Mouse (Mus musculus) c-Kit-positive CD71-negative TER-119-negative erythroid progenitor cells, embryonic 14.5 days (primary cell): ENCODE results near the gene Schip1.

Experiments used
- DNase-seq: peaks from one replicate; pipeline ENCODE4 v3.0.0-alpha.2; 2013; ENCODE audit warnings: low read depth

Gene Schip1

DNA sequence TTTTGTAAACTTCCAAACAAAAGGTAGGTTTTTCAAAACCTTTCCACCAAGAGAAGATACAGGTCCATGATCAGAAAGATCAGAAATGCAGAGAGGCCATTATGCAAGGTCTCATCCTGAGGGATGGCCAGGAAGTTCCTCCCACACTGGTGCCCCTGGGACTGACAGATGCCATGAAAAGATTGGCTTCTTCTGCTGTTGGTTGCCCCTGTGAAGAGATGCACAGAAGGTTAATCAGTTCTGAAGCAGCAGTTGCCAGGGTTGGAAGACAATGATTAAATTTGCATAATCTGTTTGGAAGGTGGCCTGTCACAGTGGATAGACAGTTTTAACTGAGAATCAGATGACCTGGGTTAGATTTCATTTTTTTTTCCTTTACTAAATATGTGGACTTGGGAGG is 319.1 kb downstream of the Schip1 start:
- DNase-seq, result no peak

DNA sequence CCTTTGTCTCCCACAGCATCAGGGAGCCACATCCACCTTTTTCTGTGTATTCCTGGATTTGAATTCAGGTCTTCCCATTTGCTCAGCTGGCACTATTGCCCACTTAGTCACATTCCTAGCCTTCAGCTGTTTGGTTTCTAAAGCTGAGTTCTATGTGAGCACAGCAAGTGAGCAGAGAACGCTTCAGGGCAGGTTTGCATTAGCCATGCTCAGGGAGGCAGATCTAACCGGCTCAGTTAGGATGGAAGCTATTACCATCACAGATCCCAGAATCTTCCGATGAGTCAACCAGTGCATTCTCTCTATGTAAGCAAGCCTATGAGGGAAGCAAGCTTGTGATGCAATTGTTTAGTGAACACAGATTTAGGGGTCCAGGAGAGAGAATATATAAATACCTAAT is 320.9 kb downstream of the Schip1 start:
- no peak for DNase-seq

- DNase-seq, result no peak
Observed at GRCm38 (mm10) chr3:68388023-68388422, 323.4 kb downstream of the Schip1 start.

- DNase-seq, result no peak
Observed at GRCm38 (mm10) chr3:68393578-68393977, 329.0 kb downstream of the Schip1 start.

- DNase-seq, result no peak
Observed at GRCm38 (mm10) chr3:68398691-68399090, 334.1 kb downstream of the Schip1 start.

GRCm38 (mm10) chr3:68400121-68400520 is 335.5 kb downstream of the Schip1 start:
- no peak for DNase-seq

GRCm38 (mm10) chr3:68403343-68403742 is 338.7 kb downstream of the Schip1 start:
- DNase-seq, result no peak

GRCm38 (mm10) chr3:68403783-68404217 is 339.2 kb downstream of the Schip1 start:
- DNase-seq, result no peak

DNA sequence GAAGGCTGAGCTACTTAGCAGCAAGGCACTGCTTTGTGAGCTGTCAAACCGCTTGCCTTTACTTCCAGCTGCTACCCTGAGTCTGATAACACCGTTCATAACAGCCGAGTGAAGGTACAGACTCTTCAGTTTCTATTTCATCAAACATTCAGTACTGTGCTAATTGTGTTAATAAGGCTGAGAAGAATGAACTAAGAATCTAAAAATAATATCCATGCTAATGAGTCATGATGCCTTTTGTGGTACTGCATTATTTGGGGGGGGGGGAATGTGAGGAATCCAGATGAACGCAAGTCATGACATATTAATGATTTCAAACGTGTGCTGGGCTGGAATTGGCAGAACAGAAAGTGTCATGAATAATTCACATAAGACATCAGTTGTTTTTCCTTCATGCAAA is 341.1 kb downstream of the Schip1 start:
- DNase-seq, result no peak

- DNase-seq, result no peak
Observed at GRCm38 (mm10) chr3:68412262-68412661, 347.7 kb downstream of the Schip1 start.

- DNase-seq, result no peak
Observed at GRCm38 (mm10) chr3:68419792-68420191, 355.2 kb downstream of the Schip1 start.

GRCm38 (mm10) chr3:68420927-68421326 is 356.3 kb downstream of the Schip1 start:
- no peak for DNase-seq

DNA sequence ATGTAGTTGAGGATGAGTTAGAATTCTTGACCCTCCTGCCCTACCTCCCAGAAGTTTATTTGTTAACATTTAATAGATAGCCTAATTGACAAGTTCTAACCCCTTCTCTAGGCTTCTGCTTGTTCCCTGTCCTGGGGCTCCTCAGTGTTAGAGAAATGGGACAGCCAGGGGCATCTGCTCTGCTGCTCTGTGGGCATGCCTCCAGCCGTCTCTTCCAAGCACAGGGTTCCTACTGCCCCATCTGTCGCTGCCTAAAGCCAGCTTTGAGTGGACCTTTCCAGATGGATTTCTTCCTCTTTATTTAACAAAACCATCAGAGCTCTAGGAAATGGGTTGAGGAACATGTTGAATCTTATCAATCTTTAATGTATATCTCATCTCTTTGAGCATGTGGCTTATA is 357.2 kb downstream of the Schip1 start:
- no peak for DNase-seq

- DNase-seq, result no peak
Observed at GRCm38 (mm10) chr3:68428081-68428480, 363.5 kb downstream of the Schip1 start.

GRCm38 (mm10) chr3:68434435-68434834 is 369.8 kb downstream of the Schip1 start:
- no peak for DNase-seq

- no peak for DNase-seq
Observed at GRCm38 (mm10) chr3:68434897-68435296, 370.3 kb downstream of the Schip1 start.

DNA sequence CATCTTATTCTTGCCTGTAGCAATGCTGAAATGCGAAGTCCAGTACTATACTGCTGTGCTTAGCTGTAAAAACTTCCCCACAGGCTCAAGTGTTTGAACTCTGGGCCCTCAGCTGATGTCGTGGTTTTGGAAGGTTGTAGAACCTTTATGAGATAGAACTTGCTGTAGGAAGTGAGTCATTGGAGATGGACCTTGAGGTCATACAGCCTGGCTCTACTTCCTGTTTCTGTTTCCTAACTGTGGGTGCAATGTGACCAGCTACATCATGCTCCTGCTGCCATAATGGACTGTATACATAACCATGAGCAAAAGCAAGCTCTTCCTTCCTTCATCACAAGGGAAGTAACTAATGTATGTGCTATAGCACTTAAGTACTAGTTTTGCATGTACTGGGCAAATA is 383.9 kb downstream of the Schip1 start:
- no peak for DNase-seq

GRCm38 (mm10) chr3:68451634-68452033 is 387.0 kb downstream of the Schip1 start:
- no peak for DNase-seq

DNA sequence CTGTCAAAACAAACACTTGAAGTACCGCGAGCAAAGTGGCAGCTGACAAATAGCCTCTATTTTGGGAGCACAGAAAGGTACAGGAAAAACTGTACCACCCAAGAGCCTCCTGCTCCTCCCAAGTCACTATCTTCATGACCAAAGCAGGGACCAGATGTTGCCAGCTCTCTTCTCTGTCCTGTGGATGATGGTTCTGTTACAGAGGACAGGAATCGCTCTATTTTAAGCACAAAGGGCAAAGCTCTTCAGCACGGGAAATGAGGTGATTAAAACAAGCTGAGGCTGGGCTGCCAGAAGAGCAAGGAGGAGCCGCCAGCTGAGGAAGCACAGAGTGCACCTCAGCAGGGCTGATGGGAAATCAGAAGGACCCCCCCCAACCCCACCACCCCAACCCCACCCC is 388.7 kb downstream of the Schip1 start:
- DNase-seq, result no peak

DNA sequence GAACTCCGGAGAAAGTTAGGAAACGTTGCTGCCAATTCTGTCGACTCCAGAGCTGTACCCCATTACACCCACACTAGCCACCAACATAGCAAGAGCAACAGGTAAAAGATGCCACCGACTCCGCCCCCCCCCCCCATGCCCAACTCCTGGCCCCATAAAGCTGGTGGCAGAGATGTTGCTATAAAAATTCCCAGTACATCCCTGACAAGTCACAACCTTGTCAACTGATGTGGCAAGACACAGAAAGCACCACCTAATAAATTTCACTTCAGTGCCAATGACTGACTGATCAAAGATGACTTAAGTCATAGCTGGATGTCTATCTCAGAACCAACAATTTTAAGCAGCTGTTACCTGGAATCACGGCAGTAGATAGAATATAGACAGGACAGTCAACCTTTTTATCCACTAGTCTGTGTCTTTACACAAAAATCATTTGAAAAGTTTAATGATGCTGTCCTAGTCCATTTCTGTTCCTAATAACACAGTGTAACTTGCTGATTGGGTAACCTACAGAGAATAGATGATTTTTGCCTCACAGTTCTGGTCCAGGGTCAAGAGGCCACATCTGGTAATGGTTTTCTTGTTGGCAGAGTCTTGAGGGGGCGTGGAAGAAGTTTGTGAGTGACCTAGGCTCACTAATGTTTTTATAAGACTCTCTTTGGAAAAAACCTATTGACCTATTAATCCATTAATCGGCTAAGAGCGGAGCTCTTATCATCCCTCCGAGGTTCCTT is 389.3 kb downstream of the Schip1 start:
- no peak for DNase-seq

DNA sequence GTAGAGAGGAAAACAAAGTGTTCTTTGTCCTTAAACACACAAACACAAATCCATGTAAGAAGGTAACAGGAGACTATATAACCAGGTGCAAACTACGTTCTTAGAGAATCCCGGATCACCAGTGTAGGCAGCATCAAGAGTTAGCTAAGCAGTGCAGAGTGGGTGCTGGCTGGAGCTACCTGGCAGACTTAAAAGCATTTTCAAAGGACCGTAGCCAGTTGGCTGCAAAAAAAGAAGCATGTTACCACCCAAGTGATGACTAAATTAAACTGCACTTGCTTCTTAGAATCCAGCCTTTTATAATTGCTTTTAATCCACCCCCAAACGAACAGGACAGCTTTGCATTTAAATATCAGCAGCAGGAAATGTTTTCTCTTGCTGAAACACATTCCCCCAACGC is 402.0 kb downstream of the Schip1 start:
- DNase-seq, result no peak

DNA sequence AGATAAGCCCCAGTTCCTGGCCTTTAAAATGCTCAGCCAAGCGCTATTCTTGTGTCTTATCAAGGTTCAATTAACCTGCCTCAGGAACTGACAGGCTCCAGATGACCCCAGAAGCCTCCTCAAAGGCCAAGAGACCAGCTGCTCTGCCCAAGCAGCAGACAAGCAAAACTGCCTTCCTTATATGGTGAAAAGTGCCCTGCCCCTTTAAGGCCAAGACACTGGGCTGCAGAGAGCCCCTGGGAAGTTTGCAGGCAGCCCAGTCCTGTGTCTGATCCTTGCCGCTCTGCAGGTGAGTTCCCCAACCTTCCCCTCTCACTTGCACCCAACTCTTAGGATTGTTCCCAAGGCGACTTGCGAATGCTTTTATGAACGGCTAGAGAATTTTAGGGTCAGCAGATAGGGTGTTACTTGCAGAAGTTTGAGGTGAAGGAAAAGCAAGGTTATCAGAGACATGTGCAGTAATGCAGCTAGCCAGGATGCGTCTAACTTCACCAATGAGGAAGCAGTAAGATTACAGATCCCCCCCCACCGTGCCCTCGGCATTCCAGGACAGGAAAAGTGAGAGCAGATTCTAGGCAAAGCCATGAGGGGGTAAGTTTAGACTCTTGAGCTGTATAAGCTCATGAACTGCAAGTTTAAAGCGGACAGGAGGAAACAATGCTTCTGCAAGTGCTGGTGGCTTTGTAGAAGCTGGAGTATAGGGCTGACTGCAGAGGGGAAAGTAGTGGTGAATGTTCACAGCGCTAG is 403.5 kb downstream of the Schip1 start:
- DNase-seq, result no peak

- no peak for DNase-seq
Observed at GRCm38 (mm10) chr3:68469643-68470042, 405.0 kb downstream of the Schip1 start.

DNA sequence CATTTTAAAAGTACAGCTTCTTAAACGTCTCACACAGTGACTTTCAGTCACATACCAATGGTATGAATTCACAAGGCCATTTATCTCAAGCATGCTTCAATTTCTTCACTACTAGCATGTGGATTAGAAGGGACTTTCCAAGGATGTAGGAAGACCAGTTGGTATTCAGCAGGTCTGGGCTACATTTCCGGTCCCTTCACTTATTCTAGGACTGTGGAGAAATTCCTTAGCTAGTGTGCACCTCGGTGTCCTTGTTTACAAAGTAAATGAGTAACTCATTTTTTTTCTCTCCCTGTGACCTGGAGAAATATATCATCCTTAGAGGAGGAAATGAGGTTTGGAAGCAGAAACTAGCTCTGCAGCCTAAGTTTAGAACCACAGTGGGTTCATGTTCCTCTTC is 405.5 kb downstream of the Schip1 start:
- DNase-seq, result no peak
